Comparison of ENCODE assay signal across 8 mouse cellular contexts in genomic region chr16:32430474-32431046, GRCm38 (mm10). TPM values are rescaled to one million over a fixed set of nuclear protein-coding genes. Genes with fewer than 3 reads are reported as not detected.
DNase-seq lines count a peak whose midpoint lies in the region; ATAC-seq and TF ChIP-seq lines count a peak whose summit lies in the region.

Gene Pcyt1a (plus strand): TSS chr16:32430921.

- H3K36me3 ChIP-seq in MEL (ENCODE audit: control insufficient read depth in 1 of 2, insufficient read depth in 2 of 2, low read length in 2 of 2), result peaks cover 0 to 27% of the 10 kb centered on the region in 2 experiments; a peak in 2 of 4 replicates
- H3K36me3 ChIP-seq in forebrain, embryonic 16.5 days (ENCODE audit: control insufficient read depth, insufficient read depth), result no peaks in the 10 kb centered on the region
- no peaks in the 10 kb centered on the region for H3K36me3 ChIP-seq in neural tube, embryonic 14.5 days (ENCODE audit: control insufficient read depth, insufficient read depth, low read length)
- 0 out of 2 replicates have a peak, but pooled peaks cover 1% of the 10 kb centered on the region for H3K36me3 ChIP-seq in testis, adult 2 months (ENCODE audit: control insufficient read depth, insufficient read depth, low read length)

- TF ChIP-seq RAD21 in MEL (IDR thresholded peaks at IDR 0.05; ENCODE audit: low read depth, low read length), result no peak

- H3K79me2 ChIP-seq in MEL (ENCODE audit: control insufficient read depth, insufficient read depth, low read length, poor library complexity), result peaks cover 18% of the 10 kb centered on the region

- DNase-seq in MEL (ENCODE audit: low read depth, low spot score), result peak; percentile 97
- peak; percentile 88 to 90 for DNase-seq in cerebellum, adult 18-20 months
- peak; percentile 85 for DNase-seq in heart, postnatal 25 days (ENCODE audit: low spot score)
- DNase-seq in layer of hippocampus, adult 18-20 months (ENCODE audit: low spot score in 2 of 2), result peak; percentile 85 to 91
- peak; percentile 91 to 93 for DNase-seq in lung, adult 18-20 months

- H3K4me2 ChIP-seq in forebrain, embryonic 16.5 days (ENCODE audit: low read length), result peak within 1 kb of the TSS; percentile 91
- H3K4me2 ChIP-seq in neural tube, embryonic 14.5 days (ENCODE audit: low read depth, low read length), result peak within 1 kb of the TSS; percentile 75

- WGBS in forebrain, embryonic 16.5 days, result 0% methylated on average over 52 of the region's 54 CpGs
- 0% methylated on average over 54 of the region's 54 CpGs for WGBS in neural tube, embryonic 14.5 days

- H3K4me1 ChIP-seq in MEL (ENCODE audit: control insufficient read depth in 1 of 2, insufficient read depth in 2 of 2, low read length in 2 of 2), result peaks cover 12 to 16% of the 10 kb centered on the region in 2 experiments
- peaks cover 14% of the 10 kb centered on the region for H3K4me1 ChIP-seq in forebrain, embryonic 16.5 days (replicated peaks; ENCODE audit: control insufficient read depth, insufficient read depth, low read length)
- peaks cover 13% of the 10 kb centered on the region for H3K4me1 ChIP-seq in neural tube, embryonic 14.5 days (ENCODE audit: control insufficient read depth, insufficient read depth, low read length)
- no peaks in the 10 kb centered on the region for H3K4me1 ChIP-seq in testis, adult 2 months (ENCODE audit: control insufficient read depth, insufficient read depth, low read length)

- peak within 1 kb of the TSS; percentile 91 for H3K9ac ChIP-seq in MEL (ENCODE audit: control insufficient read depth, low read depth, low read length, poor library complexity, severe bottlenecking)
- peak within 1 kb of the TSS; percentile 75 for H3K9ac ChIP-seq in forebrain, embryonic 16.5 days (replicated peaks; ENCODE audit: low read depth, low read length)
- peak within 1 kb of the TSS; percentile 88 for H3K9ac ChIP-seq in neural tube, embryonic 14.5 days (replicated peaks; ENCODE audit: low read depth, low read length)

- H3K27ac ChIP-seq in MEL (ENCODE audit: control insufficient read depth, low read depth, low read length), result peak within 1 kb of the TSS; percentile 85
- H3K27ac ChIP-seq in forebrain, embryonic 16.5 days (ENCODE audit: low read length), result peak within 1 kb of the TSS; percentile 90
- peak within 1 kb of the TSS; percentile 92 for H3K27ac ChIP-seq in neural tube, embryonic 14.5 days (ENCODE audit: low read depth, low read length)
- peak within 1 kb of the TSS; percentile 88 for H3K27ac ChIP-seq in testis, adult 2 months (ENCODE audit: control insufficient read depth, insufficient read depth, low read depth, low read length)

- no peaks in the 10 kb centered on the region for H3K9me3 ChIP-seq in MEL (replicated peaks; ENCODE audit: insufficient read depth, low read length)
- H3K9me3 ChIP-seq in forebrain, embryonic 16.5 days (ENCODE audit: control insufficient read depth, low read length), result no peaks in the 10 kb centered on the region
- H3K9me3 ChIP-seq in neural tube, embryonic 14.5 days (ENCODE audit: control insufficient read depth, low read length), result no peaks in the 10 kb centered on the region

- H3K27me3 ChIP-seq in MEL (ENCODE audit: control insufficient read depth in 1 of 2, insufficient read depth in 2 of 2, low read length in 2 of 2), result no peaks in the 10 kb centered on the region
- H3K27me3 ChIP-seq in forebrain, embryonic 16.5 days (replicated peaks; ENCODE audit: control insufficient read depth, insufficient read depth, low read length), result no peaks in the 10 kb centered on the region
- no peaks in the 10 kb centered on the region for H3K27me3 ChIP-seq in neural tube, embryonic 14.5 days (ENCODE audit: control insufficient read depth, insufficient read depth, low read length)
- H3K27me3 ChIP-seq in testis, adult 2 months (ENCODE audit: control insufficient read depth, insufficient read depth, low read length), result no peaks in the 10 kb centered on the region

- peak in 2 of 3 experiments; percentile 9 to 38; a peak in 2 of 6 replicates for TF ChIP-seq CTCF in MEL (IDR thresholded peaks at IDR 0.05 in 2 of 3, conservative IDR thresholded peaks at IDR 0.05 in 1 of 3; ENCODE audit: control insufficient read depth in 1 of 3, insufficient read depth in 1 of 3, low read depth in 2 of 3, low read length in 3 of 3, poor library complexity in 1 of 3, severe bottlenecking in 1 of 3)
- no peak for TF ChIP-seq CTCF in testis, adult 2 months (IDR thresholded peaks at IDR 0.05; ENCODE audit: control insufficient read depth, insufficient read depth, insufficient replicate concordance, low read depth, low read length)

- intact Hi-C loops in heart, postnatal 25 days (cut with DNase I), result loop anchor here (1.0 to 5.0 kb wide), 3 partner anchors 8 to 154 kb away; partner anchors contain the start of genes Rnf168 and Ubxn7

- ATAC-seq in forebrain, embryonic 16.5 days, result peak; percentile 99
- ATAC-seq in neural tube, embryonic 14.5 days (ENCODE audit: low read depth), result peak; percentile 98

- TF ChIP-seq EP300 in MEL (IDR thresholded peaks at IDR 0.05; ENCODE audit: low read depth in 1 of 2, low read length in 2 of 2), result peak in 1 of 2 experiments; percentile 46; a peak in 2 of 4 replicates

- TF ChIP-seq POLR2A in MEL (IDR thresholded peaks at IDR 0.05; ENCODE audit: control insufficient read depth in 1 of 2, insufficient read depth in 1 of 2, low read depth in 1 of 2, low read length in 2 of 2, poor library complexity in 1 of 2), result peak; percentile 68 to 85
- TF ChIP-seq POLR2A in testis, adult 2 months (IDR thresholded peaks at IDR 0.05; ENCODE audit: control insufficient read depth, low read depth, low read length), result no peak; the same call in 1 of the 2 replicates

- peak within 1 kb of the TSS; percentile 75 to 82 for H3K4me3 ChIP-seq in MEL (ENCODE audit: control insufficient read depth in 1 of 2, insufficient read depth in 1 of 2, low read depth in 2 of 2, low read length in 2 of 2)
- peak within 1 kb of the TSS; percentile 95 for H3K4me3 ChIP-seq in forebrain, embryonic 16.5 days (replicated peaks; ENCODE audit: low read length)
- H3K4me3 ChIP-seq in neural tube, embryonic 14.5 days (ENCODE audit: low read depth, low read length), result peak within 1 kb of the TSS; percentile 74
- H3K4me3 ChIP-seq in testis, adult 2 months (ENCODE audit: control insufficient read depth, low read depth, low read length), result peak within 1 kb of the TSS; percentile 95

TF ChIP-seq in MEL, 35 proteins besides CTCF, POLR2A, EP300 and RAD21 (continues in another document):
- TF ChIP-seq MAFK (IDR thresholded peaks at IDR 0.05; ENCODE audit: borderline replicate concordance, low read depth, low read length) (no peak), RCOR1 (IDR thresholded peaks at IDR 0.05; ENCODE audit: low read depth, low read length) (no peak), SIN3A (IDR thresholded peaks at IDR 0.05; ENCODE audit: low read length) (peak; percentile 95), GATA1 (IDR thresholded peaks at IDR 0.05; ENCODE audit: low read depth, low read length) (no peak), MAZ (IDR thresholded peaks at IDR 0.05; ENCODE audit: low read depth, low read length) (no peak; the same call in 1 of the 2 replicates), UBTF (IDR thresholded peaks at IDR 0.05; ENCODE audit: borderline replicate concordance, insufficient read depth, low read depth, low read length) (peak; percentile 99), E2F4 (IDR thresholded peaks at IDR 0.05; ENCODE audit: borderline replicate concordance, low read depth, low read length) (no peak), GABPA (IDR thresholded peaks at IDR 0.05; ENCODE audit: low read depth, low read length) (no peak), TCF12 (IDR thresholded peaks at IDR 0.05; ENCODE audit: low read depth, low read length) (peak; percentile 84), MYC (IDR thresholded peaks at IDR 0.05; ENCODE audit: low read depth, low read length) (no peak), MAX (IDR thresholded peaks at IDR 0.05; ENCODE audit: low read length) (peak; percentile 86), TBP (IDR thresholded peaks at IDR 0.05; ENCODE audit: low read depth, low read length) (peak; percentile 89), ELF1 (IDR thresholded peaks at IDR 0.05; ENCODE audit: low read depth, low read length) (peak; percentile 94), ZMIZ1 (IDR thresholded peaks at IDR 0.05; ENCODE audit: low read depth, low read length) (peak; percentile 65; the same call in 1 of the 2 replicates), USF2 (IDR thresholded peaks at IDR 0.05; ENCODE audit: borderline replicate concordance in 1 of 2, insufficient read depth in 1 of 2, low read depth in 1 of 2, low read length in 2 of 2) (no peak), ZNF384 (IDR thresholded peaks at IDR 0.05; ENCODE audit: low read depth, low read length) (no peak), TAL1 (IDR thresholded peaks at IDR 0.05; ENCODE audit: low read length) (no peak), POLR2AphosphoS2 (IDR thresholded peaks at IDR 0.05; ENCODE audit: low read length) (peak; percentile 60; the same call in 1 of the 2 replicates), HCFC1 (IDR thresholded peaks at IDR 0.05; ENCODE audit: low read depth, low read length) (peak; percentile 86), MXI1 (IDR thresholded peaks at IDR 0.05; ENCODE audit: low read depth, low read length) (peak; percentile 97), NRF1 (IDR thresholded peaks at IDR 0.05; ENCODE audit: insufficient read depth, low read depth, low read length, poor library complexity, severe bottlenecking) (peak; percentile 40; the same call in 1 of the 2 replicates), POLR2AphosphoS5 (IDR thresholded peaks at IDR 0.05; ENCODE audit: borderline replicate concordance, low read depth, low read length) (no peak), MEF2A (IDR thresholded peaks at IDR 0.05; ENCODE audit: extremely low read depth, insufficient replicate concordance, low read depth, low read length, poor library complexity, severe bottlenecking) (0 out of 2 replicates have a peak, but pooled peaks have one; percentile 26), CHD2 (IDR thresholded peaks at IDR 0.05; ENCODE audit: low read length) (no peak), BHLHE40 (IDR thresholded peaks at IDR 0.05; ENCODE audit: borderline replicate concordance, low read depth, low read length) (peak; percentile 13; the same call in 1 of the 2 replicates), MYB (IDR thresholded peaks at IDR 0.05; ENCODE audit: low read depth, low read length) (no peak)

RNA-seq across cellular contexts. Expression of gene Pcyt1a, which starts in this region (rescaled TPM):
- 32.3 and 36.9 TPM in 2 replicates for total RNA-seq in MEL (2012; rRNA removed)
- polyA plus RNA-seq in MEL (2012; ENCODE audit: insufficient read depth in 1 of 2, insufficient read length in 2 of 2, low read depth in 1 of 2, low replicate concordance in 2 of 2, missing spikeins in 1 of 2), result 10 to 100 TPM in 1 of 2 experiments, not detected in 1; 53.7 TPM
- 48.5 and 48.8 TPM in 2 replicates for polyA plus RNA-seq in forebrain, embryonic 16.5 days (2015; fragmentation: Nextera tagmentation; extraction: Ambion mirVana)
- total RNA-seq in heart, postnatal 25 days (2021), result 100 to 1,000 TPM; 122 to 126 TPM
- 10 to 100 TPM; 31.0 to 36.9 TPM for total RNA-seq in layer of hippocampus, adult 18-20 months (2021)
- 50.9 and 53.2 TPM in 2 replicates for polyA plus RNA-seq in neural tube, embryonic 14.5 days (2014; fragmentation: Nextera tagmentation; extraction: Ambion mirVana)
- polyA plus RNA-seq in testis, adult 2 months (2012; rRNA removed), result 83.0 and 83.7 TPM in 2 replicates

Comparison
In these comparisons a context has a peak if more than half of its experiments do, and no peak if none do; other contexts are left out.
1. Peak in every context shown above with its lines: DNase-seq, ATAC-seq, H3K4me3 ChIP-seq and H3K27ac ChIP-seq.